In the genomic region with DNA sequence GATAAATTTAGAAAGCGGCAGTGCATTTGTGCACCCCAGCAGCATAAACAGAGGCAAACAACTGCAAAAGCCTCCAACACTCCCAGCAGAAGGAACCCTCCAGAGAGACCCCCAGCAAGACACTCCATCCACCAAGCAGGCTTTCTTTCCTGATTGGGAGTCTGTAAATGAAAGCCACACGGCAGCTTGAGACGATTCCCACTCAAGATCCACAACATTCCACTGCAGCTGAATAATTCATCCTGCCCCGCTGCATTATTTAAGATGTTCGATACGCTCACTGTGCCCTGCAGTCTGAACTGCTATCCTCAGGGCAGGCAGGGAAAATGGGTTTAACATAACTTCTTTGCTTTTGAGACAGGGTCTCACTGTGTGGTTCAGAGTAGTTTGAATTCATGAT, we compare ENCODE assay signal across 33 mouse cellular contexts. TPM values are rescaled to one million over a fixed set of nuclear protein-coding genes. Genes with fewer than 3 reads are reported as not detected.
DNase-seq lines count a peak whose midpoint lies in the region; ATAC-seq lines count a peak whose summit lies in the region.
"Had no signal": no experiment of that assay in that cellular context is flagged by ENCODE, and none has a peak within 500 bp of the region (broad histone marks: within the 10 kb centered on the region; RNA-seq: fewer than 3 reads in every experiment).

No protein-coding gene starts in this region.

- no peaks in the 10 kb centered on the region for H3K9me3 ChIP-seq in heart, embryonic 13.5 days
- no peaks in the 10 kb centered on the region for H3K9me3 ChIP-seq in hindbrain, embryonic 14.5 days (ENCODE audit: control insufficient read depth, low read length)
- no peaks in the 10 kb centered on the region for H3K9me3 ChIP-seq in hindbrain, embryonic 16.5 days (ENCODE audit: control insufficient read depth, low read length)
- no peaks in the 10 kb centered on the region for H3K9me3 ChIP-seq in midbrain, embryonic 15.5 days
- no peaks in the 10 kb centered on the region for H3K9me3 ChIP-seq in kidney, embryonic 15.5 days (replicated peaks)
- H3K9me3 ChIP-seq: embryonic facial prominence, embryonic 12.5 days; forebrain, embryonic 15.5 days; G1E; limb, embryonic 15.5 days; neural tube, embryonic 12.5 days had no signal

- H3K4me3 ChIP-seq in heart, embryonic 13.5 days: no peak overlapping the region
- no peak overlapping the region for H3K4me3 ChIP-seq in hindbrain, embryonic 14.5 days (replicated peaks; ENCODE audit: low read length)
- no peak overlapping the region for H3K4me3 ChIP-seq in hindbrain, embryonic 16.5 days (ENCODE audit: low read length)
- H3K4me3 ChIP-seq in midbrain, embryonic 15.5 days: no peak overlapping the region
- H3K4me3 ChIP-seq in kidney, embryonic 15.5 days (replicated peaks): no peak overlapping the region
- H3K4me3 ChIP-seq: embryonic facial prominence, embryonic 12.5 days; forebrain, embryonic 15.5 days; limb, embryonic 15.5 days; megakaryocyte, embryonic 14.5 days; neural tube, embryonic 12.5 days had no signal

- DNase-seq in heart, postnatal 4 days: no peak
- DNase-seq in hindbrain, embryonic 14.5 days (ENCODE audit: low spot score): peak; percentile 33
- DNase-seq in retina, embryonic 14.5 days (ENCODE audit: low spot score): peak; percentile 25
- DNase-seq: adrenal gland, postnatal 36 days; B cell, adult 2 months; cerebellum, adult 11 months; cerebellum, postnatal 14 days; kidney, adult 11 months; kidney, postnatal 4 days; left cerebral cortex, postnatal 4 days; lung, embryonic 14.5 days; lung, postnatal 36 days; right cerebral cortex, adult 18-20 months; right cerebral cortex, postnatal 4 days; thymus, adult 18-20 months; thymus, postnatal 36 days had no signal

- H3K9ac ChIP-seq in heart, embryonic 13.5 days: 0 out of 2 replicates have a peak overlapping the region, but pooled peaks have one; percentile 37
- H3K9ac ChIP-seq in hindbrain, embryonic 14.5 days: no peak overlapping the region
- H3K9ac ChIP-seq in hindbrain, embryonic 16.5 days (ENCODE audit: low read depth, low read length): no peak overlapping the region
- no peak overlapping the region for H3K9ac ChIP-seq in midbrain, embryonic 15.5 days
- H3K9ac ChIP-seq in kidney, embryonic 15.5 days: no peak overlapping the region
- H3K9ac ChIP-seq: embryonic facial prominence, embryonic 12.5 days; forebrain, embryonic 15.5 days; limb, embryonic 15.5 days; liver, embryonic 14.5 days; lung, embryonic 14.5 days; neural tube, embryonic 12.5 days had no signal

- no peak overlapping the region for H3K4me2 ChIP-seq in heart, embryonic 13.5 days
- H3K4me2 ChIP-seq in hindbrain, embryonic 14.5 days (replicated peaks): no peak overlapping the region
- H3K4me2 ChIP-seq in hindbrain, embryonic 16.5 days (ENCODE audit: low read length): no peak overlapping the region
- H3K4me2 ChIP-seq in midbrain, embryonic 15.5 days: no peak overlapping the region
- H3K4me2 ChIP-seq in kidney, embryonic 15.5 days: no peak overlapping the region
- H3K4me2 ChIP-seq: embryonic facial prominence, embryonic 12.5 days; forebrain, embryonic 15.5 days; limb, embryonic 15.5 days; lung, embryonic 14.5 days; neural tube, embryonic 12.5 days had no signal

- H3K27me3 ChIP-seq in heart, embryonic 13.5 days (replicated peaks): 0 out of 2 replicates have a peak, but pooled peaks cover 3% of the 10 kb centered on the region
- H3K27me3 ChIP-seq in hindbrain, embryonic 14.5 days (ENCODE audit: control insufficient read depth, insufficient read depth, low read length): no peaks in the 10 kb centered on the region
- H3K27me3 ChIP-seq in hindbrain, embryonic 16.5 days (replicated peaks; ENCODE audit: control insufficient read depth, insufficient read depth, low read length): no peaks in the 10 kb centered on the region
- no peaks in the 10 kb centered on the region for H3K27me3 ChIP-seq in midbrain, embryonic 15.5 days (replicated peaks)
- H3K27me3 ChIP-seq in kidney, embryonic 15.5 days: no peaks in the 10 kb centered on the region
- H3K27me3 ChIP-seq: CH12.LX; embryonic facial prominence, embryonic 12.5 days; forebrain, embryonic 15.5 days; limb, embryonic 15.5 days; neural tube, embryonic 12.5 days; Patski had no signal

- peaks cover 41% of the 10 kb centered on the region for H3K4me1 ChIP-seq in heart, embryonic 13.5 days
- H3K4me1 ChIP-seq in hindbrain, embryonic 14.5 days (replicated peaks; ENCODE audit: control insufficient read depth, insufficient read depth, low read length): no peaks in the 10 kb centered on the region
- no peaks in the 10 kb centered on the region; the same call in 1 of the 2 replicates for H3K4me1 ChIP-seq in hindbrain, embryonic 16.5 days (ENCODE audit: control insufficient read depth, insufficient read depth, low read depth, low read length)
- peaks cover 8% of the 10 kb centered on the region; the same call in 1 of the 2 replicates for H3K4me1 ChIP-seq in midbrain, embryonic 15.5 days
- H3K4me1 ChIP-seq in kidney, embryonic 15.5 days: no peaks in the 10 kb centered on the region
- H3K4me1 ChIP-seq: forebrain, embryonic 15.5 days; limb, embryonic 15.5 days; megakaryocyte, embryonic 14.5 days; neural tube, embryonic 12.5 days had no signal

- peak overlapping the region; percentile 28; the same call in 1 of the 2 replicates for H3K27ac ChIP-seq in heart, embryonic 13.5 days (replicated peaks)
- 0 out of 2 replicates have a peak overlapping the region, but pooled peaks have one; percentile 23 for H3K27ac ChIP-seq in hindbrain, embryonic 14.5 days
- no peak overlapping the region for H3K27ac ChIP-seq in hindbrain, embryonic 16.5 days (ENCODE audit: low read depth, low read length)
- H3K27ac ChIP-seq in midbrain, embryonic 15.5 days: peak overlapping the region; percentile 48
- no peak overlapping the region for H3K27ac ChIP-seq in kidney, embryonic 15.5 days
- H3K27ac ChIP-seq: embryonic facial prominence, embryonic 12.5 days; forebrain, embryonic 15.5 days; limb, embryonic 15.5 days; liver, embryonic 14.5 days; neural tube, embryonic 12.5 days had no signal

- no peak for ATAC-seq in heart, embryonic 13.5 days (ENCODE audit: extremely low read depth, insufficient number of reproducible peaks, low FRiP score, low TSS enrichment)
- no peak for ATAC-seq in hindbrain, embryonic 14.5 days (ENCODE audit: low FRiP score)
- ATAC-seq in hindbrain, embryonic 16.5 days: no peak
- peak; percentile 60; the same call in 1 of the 2 replicates for ATAC-seq in midbrain, embryonic 15.5 days (replicated peaks)
- ATAC-seq in kidney, embryonic 15.5 days (replicated peaks; ENCODE audit: low FRiP score): no peak
- ATAC-seq: forebrain, embryonic 15.5 days; Patski had no signal

- no peaks in the 10 kb centered on the region for H3K36me3 ChIP-seq in heart, embryonic 13.5 days
- H3K36me3 ChIP-seq in hindbrain, embryonic 14.5 days (replicated peaks; ENCODE audit: control insufficient read depth, insufficient read depth): no peaks in the 10 kb centered on the region
- no peaks in the 10 kb centered on the region for H3K36me3 ChIP-seq in hindbrain, embryonic 16.5 days (ENCODE audit: control insufficient read depth, insufficient read depth, low read length)
- H3K36me3 ChIP-seq in midbrain, embryonic 15.5 days (replicated peaks): no peaks in the 10 kb centered on the region
- H3K36me3 ChIP-seq in kidney, embryonic 15.5 days: peaks cover 12% of the 10 kb centered on the region
- H3K36me3 ChIP-seq: embryonic facial prominence, embryonic 12.5 days; forebrain, embryonic 15.5 days; G1E; limb, embryonic 15.5 days; neural tube, embryonic 12.5 days had no signal

- WGBS in heart, embryonic 13.5 days: 61% methylated on average over 6 of the region's 6 CpGs
- WGBS in hindbrain, embryonic 14.5 days: 63% methylated on average over 6 of the region's 6 CpGs
- 59% methylated on average over 6 of the region's 6 CpGs for WGBS in hindbrain, embryonic 16.5 days
- WGBS in midbrain, embryonic 15.5 days: 32% methylated on average over 6 of the region's 6 CpGs
- WGBS in kidney, embryonic 15.5 days: 77% methylated on average over 6 of the region's 6 CpGs

RNA-seq across cellular contexts. Expression of gene Itgb2l, which starts 41.1 kb away (rescaled TPM):
- not detected in 2 replicates for polyA plus RNA-seq in heart, embryonic 13.5 days (2015; fragmentation: Nextera tagmentation; extraction: Ambion mirVana)
- total RNA-seq in heart, postnatal 4 days (2021): not detected
- 0.12 TPM in 1 of 2 replicates, not detected in the other for polyA plus RNA-seq in hindbrain, embryonic 14.5 days (2014; fragmentation: Nextera tagmentation; extraction: Ambion mirVana)
- 0.09 and 0.11 TPM in 2 replicates for polyA plus RNA-seq in hindbrain, embryonic 16.5 days (2015; fragmentation: Nextera tagmentation; extraction: Ambion mirVana)
- 0.10 TPM in 1 of 2 replicates, not detected in the other for polyA plus RNA-seq in midbrain, embryonic 15.5 days (2015; fragmentation: Nextera tagmentation; extraction: Ambion mirVana)
- 0.58 and 0.91 TPM in 2 replicates for polyA plus RNA-seq in kidney, embryonic 15.5 days (2015; fragmentation: Nextera tagmentation; extraction: Ambion mirVana)
- total RNA-seq: adrenal gland, adult 18-20 months; adrenal gland, postnatal 36 days; gastrocnemius, adult 8-10 months; left cerebral cortex, adult 18-20 months; left cerebral cortex, postnatal 4 days had no signal
- polyA plus RNA-seq: forebrain, embryonic 15.5 days; G1E; hindbrain, embryonic 11.5 days had no signal

Comparison
In these comparisons a context has a peak if more than half of its experiments do, and no peak if none do; other contexts are left out.
1. H3K27ac ChIP-seq: peak in heart, embryonic 13.5 days (single experiment), hindbrain, embryonic 14.5 days (single experiment) and midbrain, embryonic 15.5 days (single experiment); none in hindbrain, embryonic 16.5 days (single experiment) and kidney, embryonic 15.5 days (single experiment).